Mouse (Mus musculus): ENCODE data around the gene Napa. TPM values are rescaled to one million over a fixed set of nuclear protein-coding genes. Genes with fewer than 3 reads are reported as not detected.

Gene Napa
- polyA plus RNA-seq, 1 experiment from 2014 or later, result 161 TPM

DNA sequence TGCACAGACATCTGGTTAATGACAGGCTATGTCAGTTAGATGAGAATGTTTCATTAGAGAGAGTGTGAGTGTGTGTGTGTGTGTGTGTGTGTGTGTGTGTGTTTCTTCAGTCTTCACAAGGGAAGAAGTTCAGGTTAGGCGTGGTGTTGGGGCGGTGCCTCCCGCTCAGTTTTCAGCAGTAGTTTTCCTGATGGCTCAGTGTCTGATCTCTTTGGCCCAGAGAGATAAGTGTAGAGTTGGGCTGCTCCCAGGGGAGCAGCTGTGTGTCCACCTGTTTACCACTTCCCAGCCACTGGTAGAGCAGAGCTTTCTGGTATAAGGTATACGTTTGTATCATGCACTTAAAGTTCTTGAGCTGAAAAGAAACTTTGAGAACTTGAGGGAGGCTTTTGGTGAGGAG is 1.6 kb downstream of the Napa start:
- H3K36me3 ChIP-seq (ENCODE audit: control insufficient read depth, insufficient read depth, low read length), result peaks cover 30% of the 10 kb centered on the region
- 0 out of 4 replicates have a peak overlapping the region, but pooled peaks of 1 of the 2 experiments have one; percentile 60 for H3K4me3 ChIP-seq (ENCODE audit: control insufficient read depth in 1 of 2, insufficient read depth in 1 of 2, low read depth in 1 of 2, low read length in 2 of 2)
- no peaks in the 10 kb centered on the region for H3K9me3 ChIP-seq (ENCODE audit: control insufficient read depth, low read length)
- peaks cover 4 to 18% of the 10 kb centered on the region in 2 experiments; a peak in 3 of 4 replicates for H3K4me1 ChIP-seq (ENCODE audit: control insufficient read depth in 2 of 2, insufficient read depth in 2 of 2, low read length in 2 of 2)
- H3K9ac ChIP-seq (ENCODE audit: low read length), result peak overlapping the region; percentile 85; the same call in 1 of the 2 replicates
- peaks cover 4% of the 10 kb centered on the region; the same call in 1 of the 2 replicates for H3K27me3 ChIP-seq (ENCODE audit: control insufficient read depth, insufficient read depth, low read length)
- H3K4me2 ChIP-seq (ENCODE audit: low read length), result peak overlapping the region; percentile 93
- no peak overlapping the region for H3K27ac ChIP-seq (replicated peaks in 1 of 2; ENCODE audit: control insufficient read depth in 1 of 2, insufficient read depth in 1 of 2, low read depth in 2 of 2, low read length in 2 of 2)
- WGBS, result 67% methylated on average over 4 of the region's 4 CpGs
- ATAC-seq (ENCODE audit: insufficient number of reproducible peaks, insufficient read depth, low FRiP score, low read depth), result no peak

DNA sequence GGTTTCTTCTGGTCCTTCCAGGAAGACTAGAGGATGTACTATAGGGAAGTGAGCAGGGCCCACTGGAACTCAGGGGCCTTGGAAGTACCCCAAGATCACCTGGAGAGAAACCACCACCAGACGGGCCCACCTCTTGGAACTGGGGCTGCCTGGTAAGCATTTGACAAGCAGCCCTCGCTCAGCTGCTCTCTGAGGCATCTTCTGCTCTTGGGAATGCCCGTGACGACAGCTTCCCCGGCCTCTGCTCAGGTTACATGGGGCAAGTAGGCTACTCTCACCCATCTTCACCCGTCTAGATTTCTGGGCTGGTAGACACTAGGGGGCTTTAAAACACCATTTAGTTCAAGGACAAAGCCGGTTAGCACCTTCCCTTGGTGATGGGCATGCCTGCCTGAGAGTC is 2.8 kb downstream of the Napa start:
- Histone ChIP-seq H3K36me3 (ENCODE audit: control insufficient read depth, insufficient read depth, low read length) (peaks cover 35% of the 10 kb centered on the region), H3K27me3 (ENCODE audit: control insufficient read depth, insufficient read depth, low read length) (no peaks in the 10 kb centered on the region), H3K4me1 (ENCODE audit: control insufficient read depth in 2 of 2, insufficient read depth in 2 of 2, low read length in 2 of 2) (peaks cover 4 to 18% of the 10 kb centered on the region in 2 experiments; a peak in 3 of 4 replicates), H3K27ac (replicated peaks in 1 of 2; ENCODE audit: control insufficient read depth in 1 of 2, insufficient read depth in 1 of 2, low read depth in 2 of 2, low read length in 2 of 2) (no peak overlapping the region), H3K4me3 (ENCODE audit: control insufficient read depth in 1 of 2, insufficient read depth in 1 of 2, low read depth in 1 of 2, low read length in 2 of 2) (no peak overlapping the region), H3K4me2 (ENCODE audit: low read length) (no peak overlapping the region), H3K9ac (ENCODE audit: low read length) (peak overlapping the region; percentile 8; the same call in 1 of the 2 replicates), H3K9me3 (ENCODE audit: control insufficient read depth, low read length) (no peaks in the 10 kb centered on the region)
- 58% methylated on average over 7 of the region's 7 CpGs for WGBS
- ATAC-seq (ENCODE audit: insufficient number of reproducible peaks, insufficient read depth, low FRiP score, low read depth), result no peak

DNA sequence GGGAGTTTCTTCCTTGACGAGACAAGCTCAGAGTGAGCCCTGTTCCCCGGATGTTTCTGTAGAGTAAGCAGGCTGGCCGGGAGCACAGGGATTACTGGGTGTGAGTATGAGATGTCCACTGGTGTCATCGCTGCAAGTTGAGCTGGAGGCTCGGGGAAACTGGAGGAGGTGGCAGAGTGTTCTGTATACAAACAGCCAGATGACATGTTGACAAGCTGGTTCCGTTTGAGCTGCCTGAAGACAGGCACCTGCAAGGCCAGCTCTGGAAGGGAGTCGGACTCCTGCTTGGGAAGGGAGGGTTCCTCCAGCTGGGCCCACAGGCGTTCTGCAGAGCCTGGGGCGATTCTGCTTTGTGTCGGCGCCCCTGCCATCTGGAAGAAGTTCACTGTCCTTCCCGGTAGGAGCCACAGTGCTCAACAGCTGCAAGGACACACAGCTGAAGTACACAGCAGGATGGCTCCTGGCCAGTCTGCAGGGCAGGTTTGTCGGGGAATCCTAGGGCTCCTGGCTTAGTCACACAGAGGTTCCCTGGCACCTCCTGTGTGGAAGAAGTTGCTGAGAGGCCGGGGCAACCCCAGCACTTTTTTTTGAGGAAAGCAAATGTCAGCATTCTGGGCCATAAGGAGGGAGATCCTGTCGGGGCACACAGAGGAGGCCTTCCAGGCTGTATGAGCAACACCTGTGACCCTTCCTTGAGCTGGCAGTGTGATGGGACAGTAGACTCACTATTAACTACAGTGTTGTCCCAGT is 3.6 kb downstream of the Napa start:
- peaks cover 35% of the 10 kb centered on the region for H3K36me3 ChIP-seq (ENCODE audit: control insufficient read depth, insufficient read depth, low read length)
- peak overlapping the region; percentile 8; the same call in 1 of the 2 replicates for H3K9ac ChIP-seq (ENCODE audit: low read length)
- no peak for ATAC-seq (ENCODE audit: insufficient number of reproducible peaks, insufficient read depth, low FRiP score, low read depth)
- peaks cover 4 to 18% of the 10 kb centered on the region in 2 experiments; a peak in 3 of 4 replicates for H3K4me1 ChIP-seq (ENCODE audit: control insufficient read depth in 2 of 2, insufficient read depth in 2 of 2, low read length in 2 of 2)
- no peak overlapping the region for H3K4me2 ChIP-seq (ENCODE audit: low read length)
- no peak overlapping the region for H3K27ac ChIP-seq (replicated peaks in 1 of 2; ENCODE audit: control insufficient read depth in 1 of 2, insufficient read depth in 1 of 2, low read depth in 2 of 2, low read length in 2 of 2)
- H3K27me3 ChIP-seq (ENCODE audit: control insufficient read depth, insufficient read depth, low read length), result no peaks in the 10 kb centered on the region
- 69% methylated on average over 15 of the region's 15 CpGs for whole genome bisulfite sequencing
- H3K9me3 ChIP-seq (ENCODE audit: control insufficient read depth, low read length), result no peaks in the 10 kb centered on the region
- H3K4me3 ChIP-seq (ENCODE audit: control insufficient read depth in 1 of 2, insufficient read depth in 1 of 2, low read depth in 1 of 2, low read length in 2 of 2), result no peak overlapping the region

DNA sequence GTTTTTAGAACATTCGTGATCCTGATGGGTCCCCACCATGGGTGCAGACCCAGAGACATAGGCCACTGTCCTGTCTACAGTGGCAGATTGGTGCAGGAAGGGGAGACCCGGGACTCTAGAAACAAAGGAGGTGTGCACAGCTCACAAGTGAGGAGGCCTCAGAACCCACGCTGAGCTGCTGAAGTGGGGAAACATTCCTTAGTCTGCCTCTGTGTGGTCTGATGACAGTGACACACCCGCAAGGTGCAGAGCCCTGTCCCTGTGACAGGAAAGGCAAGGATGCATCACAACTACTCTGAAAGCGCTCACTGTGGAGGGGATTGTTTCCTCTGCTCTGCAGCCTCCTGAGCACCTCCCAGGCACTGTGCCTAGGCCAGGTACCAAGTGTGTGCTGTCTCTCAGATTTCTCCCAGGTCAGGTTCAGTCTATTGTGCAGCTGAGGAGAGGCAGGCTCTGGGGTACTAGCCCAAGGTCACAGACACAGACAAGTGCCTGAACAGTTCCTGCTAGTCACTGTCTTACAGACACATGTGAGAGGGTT is 4.5 kb downstream of the Napa start:
- ATAC-seq (ENCODE audit: insufficient number of reproducible peaks, insufficient read depth, low FRiP score, low read depth), result no peak
- WGBS, result 72% methylated on average over 5 of the region's 5 CpGs
- H3K27ac ChIP-seq (replicated peaks in 1 of 2; ENCODE audit: control insufficient read depth in 1 of 2, insufficient read depth in 1 of 2, low read depth in 2 of 2, low read length in 2 of 2), result no peak overlapping the region
- no peaks in the 10 kb centered on the region for H3K27me3 ChIP-seq (ENCODE audit: control insufficient read depth, insufficient read depth, low read length)
- H3K4me1 ChIP-seq (ENCODE audit: control insufficient read depth in 2 of 2, insufficient read depth in 2 of 2, low read length in 2 of 2), result peaks cover 4 to 18% of the 10 kb centered on the region in 2 experiments; a peak in 3 of 4 replicates
- no peak overlapping the region for H3K4me2 ChIP-seq (ENCODE audit: low read length)
- no peaks in the 10 kb centered on the region for H3K9me3 ChIP-seq (ENCODE audit: control insufficient read depth, low read length)
- peaks cover 43% of the 10 kb centered on the region for H3K36me3 ChIP-seq (ENCODE audit: control insufficient read depth, insufficient read depth, low read length)
- no peak overlapping the region for H3K9ac ChIP-seq (ENCODE audit: low read length)
- H3K4me3 ChIP-seq (ENCODE audit: control insufficient read depth in 1 of 2, insufficient read depth in 1 of 2, low read depth in 1 of 2, low read length in 2 of 2), result no peak overlapping the region

DNA sequence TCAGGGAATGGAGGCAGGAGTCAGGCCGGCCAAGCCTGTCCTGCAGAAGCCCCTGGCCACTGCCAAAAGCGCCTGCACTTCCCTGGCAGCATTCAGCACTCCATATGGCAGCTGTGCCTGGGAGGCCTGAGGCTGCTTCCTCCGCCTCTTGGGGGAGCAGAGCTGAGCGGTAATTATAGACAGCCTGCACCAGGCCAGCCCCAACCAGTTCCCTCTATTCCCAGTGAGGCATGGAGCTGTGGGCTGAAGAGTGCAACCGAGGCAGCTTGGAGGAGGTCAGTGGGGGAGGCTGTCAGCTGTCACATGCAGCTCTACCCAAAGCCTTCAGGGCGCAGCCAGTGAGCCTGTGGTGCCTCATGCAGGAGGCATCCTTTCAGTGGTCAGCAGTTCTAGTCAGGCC is 5.5 kb downstream of the Napa start:
- Histone ChIP-seq H3K27me3 (ENCODE audit: control insufficient read depth, insufficient read depth, low read length) (no peaks in the 10 kb centered on the region), H3K9me3 (ENCODE audit: control insufficient read depth, low read length) (no peaks in the 10 kb centered on the region), H3K4me2 (ENCODE audit: low read length) (no peak overlapping the region), H3K4me3 (ENCODE audit: control insufficient read depth in 1 of 2, insufficient read depth in 1 of 2, low read depth in 1 of 2, low read length in 2 of 2) (no peak overlapping the region), H3K36me3 (ENCODE audit: control insufficient read depth, insufficient read depth, low read length) (peaks cover 53% of the 10 kb centered on the region), H3K27ac (replicated peaks in 1 of 2; ENCODE audit: control insufficient read depth in 1 of 2, insufficient read depth in 1 of 2, low read depth in 2 of 2, low read length in 2 of 2) (no peak overlapping the region), H3K4me1 (ENCODE audit: control insufficient read depth in 2 of 2, insufficient read depth in 2 of 2, low read length in 2 of 2) (peaks cover 4 to 18% of the 10 kb centered on the region in 2 experiments; a peak in 3 of 4 replicates), H3K9ac (ENCODE audit: low read length) (no peak overlapping the region)
- WGBS, result 68% methylated on average over 6 of the region's 6 CpGs
- ATAC-seq (ENCODE audit: insufficient number of reproducible peaks, insufficient read depth, low FRiP score, low read depth), result no peak

DNA sequence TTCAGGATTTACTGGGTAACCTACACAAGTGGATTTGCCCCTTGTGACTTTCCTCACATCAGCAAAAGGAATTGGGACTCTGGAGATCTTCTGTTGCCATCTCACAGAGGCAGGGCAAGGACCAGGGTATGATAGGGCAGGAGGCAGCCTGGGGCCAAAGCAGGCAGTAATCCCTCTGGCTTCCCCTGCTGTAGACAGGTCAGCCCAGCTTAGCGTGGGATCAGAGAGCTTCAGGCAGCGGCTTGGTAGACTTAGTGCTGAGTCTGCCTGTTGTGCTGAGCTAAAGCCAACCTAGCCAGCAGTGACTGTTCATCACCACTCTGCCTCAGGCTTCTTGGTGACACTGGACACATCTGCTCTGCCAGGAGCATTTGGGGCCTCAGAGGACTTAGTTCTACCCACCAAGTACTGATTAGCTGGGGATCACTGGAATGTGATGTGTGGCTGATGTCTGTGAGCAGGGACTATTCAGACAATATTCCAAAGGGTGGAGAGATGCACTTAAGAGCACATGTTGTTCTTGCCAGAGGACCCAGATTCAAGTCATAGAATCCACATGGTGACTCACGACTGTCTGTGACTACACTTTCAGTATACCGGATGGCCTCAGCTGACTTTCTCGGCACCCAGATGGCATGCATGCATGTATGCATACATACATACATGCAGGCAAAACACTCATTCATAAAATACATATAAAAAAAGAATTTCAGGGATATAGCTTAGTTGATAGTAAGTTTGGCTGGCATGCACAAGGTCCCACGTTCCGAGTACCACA is 6.5 kb downstream of the Napa start:
- WGBS, result 89% methylated on average over 7 of the region's 7 CpGs
- no peak for ATAC-seq (ENCODE audit: insufficient number of reproducible peaks, insufficient read depth, low FRiP score, low read depth)
- Histone ChIP-seq H3K4me1 (ENCODE audit: control insufficient read depth in 2 of 2, insufficient read depth in 2 of 2, low read length in 2 of 2) (peaks cover 0 to 10% of the 10 kb centered on the region in 2 experiments; a peak in 2 of 4 replicates), H3K27ac (replicated peaks in 1 of 2; ENCODE audit: control insufficient read depth in 1 of 2, insufficient read depth in 1 of 2, low read depth in 2 of 2, low read length in 2 of 2) (no peak overlapping the region), H3K9ac (ENCODE audit: low read length) (no peak overlapping the region), H3K36me3 (ENCODE audit: control insufficient read depth, insufficient read depth, low read length) (peaks cover 63% of the 10 kb centered on the region), H3K4me3 (ENCODE audit: control insufficient read depth in 1 of 2, insufficient read depth in 1 of 2, low read depth in 1 of 2, low read length in 2 of 2) (no peak overlapping the region), H3K9me3 (ENCODE audit: control insufficient read depth, low read length) (no peaks in the 10 kb centered on the region), H3K27me3 (ENCODE audit: control insufficient read depth, insufficient read depth, low read length) (no peaks in the 10 kb centered on the region), H3K4me2 (ENCODE audit: low read length) (no peak overlapping the region)

DNA sequence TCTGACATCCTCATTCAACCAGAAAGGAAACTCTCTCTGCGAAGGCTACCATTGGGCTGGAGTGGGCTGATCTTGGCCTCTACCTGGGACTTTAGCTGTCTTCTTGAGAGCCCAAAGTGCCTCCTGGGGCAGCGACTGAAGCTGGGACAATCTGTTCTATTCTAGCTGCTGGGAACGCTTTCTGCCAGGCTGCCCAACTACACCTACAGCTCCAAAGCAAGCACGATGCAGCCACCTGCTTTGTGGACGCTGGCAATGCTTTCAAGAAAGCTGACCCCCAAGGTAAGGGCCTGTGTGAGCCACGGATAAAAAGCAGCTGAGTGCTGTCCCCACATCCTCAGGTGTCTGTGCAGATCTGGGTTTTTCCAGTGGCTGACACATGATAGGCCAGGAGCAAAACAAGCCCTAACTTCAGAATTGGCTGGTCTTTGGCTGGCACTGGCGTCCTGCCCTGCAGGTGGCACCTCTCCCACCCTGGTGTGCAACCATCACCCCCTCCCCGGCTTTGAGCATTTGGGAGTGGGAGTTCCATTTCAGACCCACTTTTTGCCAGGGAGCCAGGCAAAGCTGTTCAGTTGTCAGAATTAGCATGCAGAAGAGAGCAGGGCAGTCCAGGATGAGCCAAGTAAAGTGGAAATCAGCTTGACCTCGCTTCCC is 10.8 kb downstream of the Napa start:
- 87% methylated on average over 9 of the region's 9 CpGs for WGBS
- peaks cover 83% of the 10 kb centered on the region for H3K36me3 ChIP-seq (ENCODE audit: control insufficient read depth, insufficient read depth, low read length)
- no peaks in the 10 kb centered on the region for H3K4me1 ChIP-seq (ENCODE audit: control insufficient read depth in 2 of 2, insufficient read depth in 2 of 2, low read length in 2 of 2)

More for the DNA sequence above, 10.8 kb downstream of the Napa start:
- Histone ChIP-seq H3K27ac (replicated peaks in 1 of 2; ENCODE audit: control insufficient read depth in 1 of 2, insufficient read depth in 1 of 2, low read depth in 2 of 2, low read length in 2 of 2) (no peak overlapping the region), H3K4me3 (ENCODE audit: control insufficient read depth in 1 of 2, insufficient read depth in 1 of 2, low read depth in 1 of 2, low read length in 2 of 2) (no peak overlapping the region), H3K27me3 (ENCODE audit: control insufficient read depth, insufficient read depth, low read length) (no peaks in the 10 kb centered on the region), H3K9ac (ENCODE audit: low read length) (no peak overlapping the region), H3K4me2 (ENCODE audit: low read length) (no peak overlapping the region), H3K9me3 (ENCODE audit: control insufficient read depth, low read length) (no peaks in the 10 kb centered on the region)
- ATAC-seq (ENCODE audit: insufficient number of reproducible peaks, insufficient read depth, low FRiP score, low read depth), result no peak

Measured in heart, embryonic 14.5 days (tissue).